Mouse (Mus musculus): Measurements from ENCODE around the gene Mtcl1. TPM values are rescaled to one million over a fixed set of nuclear protein-coding genes. Genes with fewer than 3 reads are reported as not detected.

Gene Mtcl1
- polyA plus RNA-seq, 1 experiment = 6.2 TPM

DNA sequence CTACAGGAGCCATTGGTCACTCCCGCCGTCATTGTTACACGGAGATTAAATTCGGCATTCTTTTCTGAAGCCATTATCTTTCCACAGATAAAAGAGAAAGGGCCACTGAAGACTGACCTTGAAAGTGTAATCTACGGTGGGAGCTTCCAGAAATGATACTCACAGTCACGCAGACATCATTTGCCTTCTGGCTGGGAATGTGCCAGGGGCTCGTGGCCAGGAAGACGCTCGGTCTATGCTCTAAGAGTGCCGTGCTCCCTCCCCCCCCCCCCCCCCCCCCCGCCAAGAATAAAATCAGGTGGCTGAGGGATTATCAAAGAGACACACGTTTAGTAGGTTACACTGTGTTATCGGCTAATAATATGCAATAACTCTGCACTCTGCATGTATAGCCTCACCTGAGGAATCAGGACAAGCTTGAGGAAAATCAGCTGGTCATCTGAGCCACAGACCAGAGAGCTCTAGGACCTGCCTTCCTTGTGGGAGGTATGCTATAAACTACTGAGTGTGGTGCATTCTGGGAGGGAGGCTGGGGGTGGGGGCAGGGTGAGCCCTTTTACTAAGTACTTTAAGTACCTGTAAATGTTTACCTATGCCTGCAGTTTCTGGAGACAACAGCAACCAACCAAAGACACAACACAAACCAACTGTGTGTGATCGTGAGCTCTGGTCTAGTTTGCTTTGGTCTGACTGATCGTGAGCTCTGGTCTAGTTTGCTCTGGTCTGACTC lies 87.1 kb downstream of the Mtcl1 start:
- Histone ChIP-seq H3K27ac (ENCODE audit: control insufficient read depth, insufficient read depth, low read length) (no peak overlapping the region), H3K27me3 (ENCODE audit: control insufficient read depth, insufficient read depth, low read length) (no peaks in the 10 kb centered on the region), H3K4me1 (replicated peaks; ENCODE audit: control insufficient read depth, insufficient read depth, low read length) (no peaks in the 10 kb centered on the region), H3K36me3 (ENCODE audit: control insufficient read depth, insufficient read depth, low read length) (no peaks in the 10 kb centered on the region), H3K4me3 (ENCODE audit: control insufficient read depth, insufficient read depth, low read length) (no peak overlapping the region)
- DNase-seq = no peak
- TF ChIP-seq CTCF (IDR thresholded peaks at IDR 0.05; ENCODE audit: borderline replicate concordance, control insufficient read depth, extremely low read depth, insufficient read depth, low read length, poor library complexity) (no peak), POLR2A (IDR thresholded peaks at IDR 0.05; ENCODE audit: control insufficient read depth, extremely low read depth, insufficient read depth, low read length, poor library complexity) (no peak)
- 86% methylated on average over 15 of the region's 15 CpGs for WGBS

DNA sequence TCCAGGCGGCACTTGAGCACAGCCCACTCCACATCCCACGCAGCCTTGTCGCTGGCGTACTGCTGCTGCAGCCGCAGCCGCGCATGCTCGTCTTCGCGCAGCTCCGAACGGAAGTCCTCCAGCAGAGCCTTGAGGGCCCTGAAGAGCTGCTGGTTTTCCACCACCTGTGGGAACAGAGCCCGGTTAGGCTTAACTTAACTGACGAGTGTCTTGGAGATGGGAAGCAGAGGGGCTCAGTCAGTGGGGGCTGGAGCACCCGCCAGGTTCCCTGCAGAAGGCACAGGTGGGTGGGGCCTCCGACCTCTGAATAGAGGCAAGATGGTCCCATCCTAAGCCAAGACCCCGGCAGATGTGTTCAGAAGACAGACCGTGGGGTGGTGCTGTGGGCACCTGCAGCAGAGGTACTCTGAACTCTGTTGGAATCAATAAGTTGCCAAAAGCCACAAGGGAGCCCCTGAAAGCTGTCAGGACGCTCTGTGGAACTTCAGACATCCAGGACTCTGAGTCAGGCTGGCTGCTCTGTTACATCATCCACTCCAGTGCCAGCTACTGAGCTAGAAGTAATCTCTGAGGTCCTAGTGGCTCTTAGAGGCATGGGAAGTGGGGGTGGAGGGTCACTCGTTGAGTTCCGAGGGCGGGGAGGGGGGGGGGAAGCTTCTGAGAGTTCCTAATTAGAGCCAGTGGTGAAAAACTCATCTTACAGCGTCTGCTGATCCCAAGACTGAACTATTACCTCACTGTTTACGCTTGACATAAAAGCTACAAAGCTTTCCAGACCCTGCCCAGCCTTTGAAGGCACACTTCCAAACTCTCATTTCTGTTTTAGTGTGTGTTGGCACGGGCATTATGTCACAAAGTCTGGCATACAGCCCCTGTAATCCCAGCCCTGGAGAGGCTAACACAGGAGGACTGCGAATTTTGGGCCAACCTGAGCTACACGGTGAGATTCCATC lies 91.2 kb downstream of the Mtcl1 start:
- WGBS = 77% methylated on average over 27 of the region's 27 CpGs
- no peaks in the 10 kb centered on the region for H3K4me1 ChIP-seq (replicated peaks; ENCODE audit: control insufficient read depth, insufficient read depth, low read length)
- H3K27me3 ChIP-seq (ENCODE audit: control insufficient read depth, insufficient read depth, low read length) = no peaks in the 10 kb centered on the region
- no peak overlapping the region for H3K27ac ChIP-seq (ENCODE audit: control insufficient read depth, insufficient read depth, low read length)
- no peaks in the 10 kb centered on the region for H3K36me3 ChIP-seq (ENCODE audit: control insufficient read depth, insufficient read depth, low read length)
- TF ChIP-seq CTCF (IDR thresholded peaks at IDR 0.05; ENCODE audit: borderline replicate concordance, control insufficient read depth, extremely low read depth, insufficient read depth, low read length, poor library complexity) (no peak), POLR2A (IDR thresholded peaks at IDR 0.05; ENCODE audit: control insufficient read depth, extremely low read depth, insufficient read depth, low read length, poor library complexity) (no peak)
- no peak overlapping the region for H3K4me3 ChIP-seq (ENCODE audit: control insufficient read depth, insufficient read depth, low read length)
- DNase-seq = no peak

DNA sequence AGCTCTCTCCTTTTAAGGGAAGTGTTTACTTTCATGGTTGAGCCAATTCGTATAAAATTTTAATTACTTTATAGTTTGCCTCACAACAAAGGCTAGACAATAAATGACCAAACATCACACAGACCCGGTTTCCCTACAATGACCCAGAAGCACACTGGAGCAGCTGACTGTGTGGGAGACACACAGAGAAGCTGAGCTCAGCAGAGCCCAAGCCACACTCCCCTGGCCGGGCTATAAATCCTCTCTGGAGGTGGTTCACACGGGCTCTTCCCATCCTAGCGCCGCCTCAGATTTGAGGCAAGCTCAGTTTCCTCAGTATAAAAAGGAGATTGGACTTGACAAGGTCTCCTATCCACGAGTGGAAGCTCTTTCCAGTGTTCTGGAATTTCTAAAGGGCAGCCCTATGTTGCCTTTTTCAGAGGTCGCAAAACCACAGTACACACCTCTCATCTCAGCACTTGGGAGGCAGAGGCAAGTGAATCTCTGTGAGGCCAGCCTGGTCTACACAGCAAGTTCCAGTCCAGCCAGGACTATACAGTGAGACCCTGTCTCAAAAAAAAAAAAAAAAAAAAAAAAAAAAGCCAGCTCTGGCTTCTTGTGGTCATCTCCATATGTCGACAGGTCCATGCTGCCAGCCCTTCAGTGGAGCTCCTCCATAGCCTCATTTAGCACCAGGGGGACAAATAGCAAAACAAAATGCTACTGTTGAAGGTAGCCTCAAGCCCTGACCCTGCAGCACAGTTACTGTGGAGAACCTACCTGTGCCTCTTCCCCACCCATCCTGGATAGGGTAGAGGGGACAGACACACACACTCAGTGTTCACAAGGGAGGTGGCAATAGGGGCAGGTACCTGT lies 92.2 kb downstream of the Mtcl1 start:
- WGBS = 85% methylated on average over 9 of the region's 9 CpGs
- no peak for DNase-seq
- TF ChIP-seq POLR2A (IDR thresholded peaks at IDR 0.05; ENCODE audit: control insufficient read depth, extremely low read depth, insufficient read depth, low read length, poor library complexity) (no peak), CTCF (IDR thresholded peaks at IDR 0.05; ENCODE audit: borderline replicate concordance, control insufficient read depth, extremely low read depth, insufficient read depth, low read length, poor library complexity) (no peak)
- Histone ChIP-seq H3K27ac (ENCODE audit: control insufficient read depth, insufficient read depth, low read length) (no peak overlapping the region), H3K4me3 (ENCODE audit: control insufficient read depth, insufficient read depth, low read length) (no peak overlapping the region), H3K27me3 (ENCODE audit: control insufficient read depth, insufficient read depth, low read length) (no peaks in the 10 kb centered on the region), H3K4me1 (replicated peaks; ENCODE audit: control insufficient read depth, insufficient read depth, low read length) (no peaks in the 10 kb centered on the region), H3K36me3 (ENCODE audit: control insufficient read depth, insufficient read depth, low read length) (no peaks in the 10 kb centered on the region)

DNA sequence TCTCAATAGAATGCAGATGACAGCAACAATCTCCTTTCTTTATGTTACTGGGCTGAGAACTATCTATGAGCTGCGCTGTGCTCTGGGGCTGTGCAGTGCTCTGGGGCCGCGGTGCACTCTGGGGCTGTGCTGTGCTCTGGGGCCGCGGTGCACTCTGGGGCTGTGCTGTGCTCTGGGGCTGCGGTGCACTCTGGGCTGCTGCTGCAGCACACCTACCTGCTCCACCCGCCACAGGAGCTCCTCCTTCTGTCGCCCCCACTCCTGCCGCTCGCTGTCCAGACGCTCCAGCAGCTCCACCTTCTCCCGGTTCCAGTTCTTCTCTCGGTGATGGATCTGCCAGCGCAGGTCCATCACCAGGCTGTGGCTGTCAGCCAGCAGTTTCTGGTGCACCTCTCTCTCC lies 95.6 kb downstream of the Mtcl1 start:
- DNase-seq = no peak
- H3K27ac ChIP-seq (ENCODE audit: control insufficient read depth, insufficient read depth, low read length) = no peak overlapping the region
- WGBS = 91% methylated on average over 14 of the region's 14 CpGs
- TF ChIP-seq POLR2A (IDR thresholded peaks at IDR 0.05; ENCODE audit: control insufficient read depth, extremely low read depth, insufficient read depth, low read length, poor library complexity) (no peak), CTCF (IDR thresholded peaks at IDR 0.05; ENCODE audit: borderline replicate concordance, control insufficient read depth, extremely low read depth, insufficient read depth, low read length, poor library complexity) (no peak)
- H3K4me1 ChIP-seq (replicated peaks; ENCODE audit: control insufficient read depth, insufficient read depth, low read length) = no peaks in the 10 kb centered on the region
- H3K27me3 ChIP-seq (ENCODE audit: control insufficient read depth, insufficient read depth, low read length) = no peaks in the 10 kb centered on the region
- no peak overlapping the region for H3K4me3 ChIP-seq (ENCODE audit: control insufficient read depth, insufficient read depth, low read length)
- H3K36me3 ChIP-seq (ENCODE audit: control insufficient read depth, insufficient read depth, low read length) = no peaks in the 10 kb centered on the region

DNA sequence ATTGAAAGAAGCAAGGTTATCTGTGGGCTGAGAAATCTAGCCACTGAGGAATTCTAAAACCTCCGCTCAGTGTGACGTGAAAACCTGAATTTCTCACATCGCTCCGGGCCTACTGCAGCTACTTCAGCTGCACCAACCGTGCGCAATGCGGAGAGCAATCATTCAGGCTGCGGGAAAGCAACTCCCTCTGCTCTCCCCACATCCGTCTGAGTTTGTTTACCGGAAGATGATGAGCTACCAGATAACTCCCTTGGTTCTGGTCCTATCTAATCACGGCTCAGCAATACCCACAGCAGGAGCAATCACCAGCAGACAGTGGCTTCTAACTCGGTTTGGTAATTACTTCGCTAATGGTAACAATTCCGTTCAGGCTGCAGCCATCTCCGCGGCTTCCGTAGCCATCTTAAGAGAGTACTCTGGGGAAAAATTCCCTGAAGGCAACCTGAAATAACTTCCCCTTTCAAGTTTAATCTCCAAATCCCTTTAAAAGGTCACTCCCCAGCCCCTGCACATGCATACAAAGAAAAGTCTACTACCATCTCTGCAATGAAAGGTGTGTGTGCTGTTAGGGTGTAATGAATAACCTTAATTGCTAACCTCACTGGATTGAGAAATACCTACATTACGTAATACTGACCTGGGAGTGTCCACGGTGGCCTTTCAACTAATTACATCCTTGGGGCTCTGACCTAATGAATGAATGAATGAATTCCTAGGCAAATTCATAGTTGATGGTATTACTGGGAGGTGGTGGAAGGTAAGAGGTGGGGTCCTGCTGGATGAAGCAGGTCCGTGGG lies 96.5 kb downstream of the Mtcl1 start:
- H3K36me3 ChIP-seq (ENCODE audit: control insufficient read depth, insufficient read depth, low read length) = no peaks in the 10 kb centered on the region
- no peak overlapping the region for H3K4me3 ChIP-seq (ENCODE audit: control insufficient read depth, insufficient read depth, low read length)
- no peak for TF ChIP-seq POLR2A (IDR thresholded peaks at IDR 0.05; ENCODE audit: control insufficient read depth, extremely low read depth, insufficient read depth, low read length, poor library complexity)
- TF ChIP-seq CTCF (IDR thresholded peaks at IDR 0.05; ENCODE audit: borderline replicate concordance, control insufficient read depth, extremely low read depth, insufficient read depth, low read length, poor library complexity) = no peak
- no peak overlapping the region for H3K27ac ChIP-seq (ENCODE audit: control insufficient read depth, insufficient read depth, low read length)
- WGBS = 45% methylated on average over 20 of the region's 20 CpGs
- DNase-seq = no peak
- no peaks in the 10 kb centered on the region for H3K27me3 ChIP-seq (ENCODE audit: control insufficient read depth, insufficient read depth, low read length)
- no peaks in the 10 kb centered on the region for H3K4me1 ChIP-seq (replicated peaks; ENCODE audit: control insufficient read depth, insufficient read depth, low read length)
